Mouse (Mus musculus): ENCODE data around the gene Numb. TPM values are rescaled to one million over a fixed set of nuclear protein-coding genes. Genes with fewer than 3 reads are reported as not detected.
A peak's percentile ranks its signal among the peaks of the same experiment; 100 is the strongest.

The Numb gene
- polyA plus RNA-seq, 1 experiment from 2014 or later = 33.1 TPM

DNA sequence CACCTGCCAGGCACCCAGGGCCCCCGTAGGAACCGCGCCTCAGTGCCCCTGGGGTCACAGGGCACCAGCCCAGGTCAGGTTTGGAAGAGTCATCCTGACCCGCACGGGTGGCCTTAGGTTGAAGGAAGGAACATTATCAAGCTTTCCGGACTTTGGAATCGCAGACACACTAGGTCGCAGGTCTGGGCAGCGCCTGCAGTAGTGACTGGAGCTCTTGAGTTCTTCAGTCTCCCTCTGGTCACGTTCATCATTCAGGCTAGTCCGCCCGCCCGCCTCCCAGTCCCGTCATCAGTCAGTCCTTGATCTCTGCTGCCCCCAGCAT, 157.7 kb downstream of the Numb start:
- Histone ChIP-seq H3K27ac (replicated peaks; ENCODE audit: low read depth, low read length) (no peak overlapping the region), H3K4me3 (ENCODE audit: low read depth, low read length) (peak overlapping the region; percentile 38), H3K27me3 (replicated peaks; ENCODE audit: control insufficient read depth, insufficient read depth, low read length) (no peaks in the 10 kb centered on the region), H3K9ac (ENCODE audit: low read depth, low read length) (peak overlapping the region; percentile 58), H3K9me3 (ENCODE audit: control insufficient read depth, low read length) (no peaks in the 10 kb centered on the region), H3K4me1 (ENCODE audit: control insufficient read depth, insufficient read depth, low read length) (peaks cover 35% of the 10 kb centered on the region), H3K36me3 (ENCODE audit: control insufficient read depth, insufficient read depth, low read length) (no peaks in the 10 kb centered on the region), H3K4me2 (ENCODE audit: low read depth, low read length) (peak overlapping the region; percentile 72)
- ATAC-seq (ENCODE audit: low read depth) = no peak
- no peak for DNase-seq (ENCODE audit: low spot score)
- WGBS = 2% methylated on average over 11 of the region's 14 CpGs

DNA sequence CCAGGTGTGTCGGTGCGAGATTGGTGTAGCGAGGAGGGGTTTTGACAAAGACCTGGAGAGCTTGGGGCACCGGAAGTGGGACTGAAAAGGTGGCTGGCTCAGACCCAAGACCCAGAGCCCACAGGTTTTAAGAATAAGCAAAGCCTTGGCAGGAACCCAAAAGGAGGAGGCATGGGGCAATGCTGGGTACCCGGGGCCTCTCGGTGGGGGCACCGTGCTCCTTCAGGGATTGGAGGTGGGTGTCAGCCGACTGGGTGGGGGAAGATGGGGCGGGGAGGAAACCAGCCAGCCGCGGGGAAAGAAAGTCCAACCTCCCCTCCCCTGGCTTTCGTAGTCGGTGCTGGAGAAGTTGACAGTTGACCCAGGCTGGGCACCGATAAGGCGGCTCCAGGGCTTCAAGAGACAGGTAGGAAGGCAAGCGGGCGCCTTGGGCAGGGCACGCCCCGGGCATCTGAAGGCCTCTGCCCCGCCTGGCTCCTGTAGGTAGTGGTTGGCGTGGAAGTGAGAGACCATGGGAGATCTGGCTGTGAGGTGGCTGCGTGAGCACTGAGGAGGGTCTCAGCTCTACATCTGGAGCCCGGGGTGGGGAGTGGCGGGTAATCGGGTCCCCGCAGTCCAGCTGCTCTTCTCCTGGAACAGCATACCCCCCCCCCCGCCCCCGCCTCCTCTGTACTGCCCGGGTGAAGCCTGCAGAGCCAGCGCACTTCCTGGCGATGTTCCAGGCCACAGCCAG, 158.3 kb downstream of the Numb start, which contains the start of gene Papln:
Gene Papln, plus strand, starts transcription at position 324 of the 733 bp plus-strand sequence.
- no peaks in the 10 kb centered on the region for H3K27me3 ChIP-seq (replicated peaks; ENCODE audit: control insufficient read depth, insufficient read depth, low read length)
- no peaks in the 10 kb centered on the region for H3K9me3 ChIP-seq (ENCODE audit: control insufficient read depth, low read length)
- DNase-seq (ENCODE audit: low spot score) (peak; percentile 88), ATAC-seq (ENCODE audit: low read depth) (peak; percentile 23; the same call in 1 of the 2 replicates)
- H3K27ac ChIP-seq (replicated peaks; ENCODE audit: low read depth, low read length) = peak within 1 kb of the TSS; percentile 16; the same call in 1 of the 2 replicates
- peaks cover 32% of the 10 kb centered on the region for H3K4me1 ChIP-seq (ENCODE audit: control insufficient read depth, insufficient read depth, low read length)
- 8% methylated on average over 17 of the region's 31 CpGs for WGBS
- H3K4me2 ChIP-seq (ENCODE audit: low read depth, low read length) = peak within 1 kb of the TSS; percentile 72
- H3K9ac ChIP-seq (ENCODE audit: low read depth, low read length) = peak within 1 kb of the TSS; percentile 58
- H3K36me3 ChIP-seq (ENCODE audit: control insufficient read depth, insufficient read depth, low read length) = no peaks in the 10 kb centered on the region
- H3K4me3 ChIP-seq (ENCODE audit: low read depth, low read length) = peak within 1 kb of the TSS; percentile 38

DNA sequence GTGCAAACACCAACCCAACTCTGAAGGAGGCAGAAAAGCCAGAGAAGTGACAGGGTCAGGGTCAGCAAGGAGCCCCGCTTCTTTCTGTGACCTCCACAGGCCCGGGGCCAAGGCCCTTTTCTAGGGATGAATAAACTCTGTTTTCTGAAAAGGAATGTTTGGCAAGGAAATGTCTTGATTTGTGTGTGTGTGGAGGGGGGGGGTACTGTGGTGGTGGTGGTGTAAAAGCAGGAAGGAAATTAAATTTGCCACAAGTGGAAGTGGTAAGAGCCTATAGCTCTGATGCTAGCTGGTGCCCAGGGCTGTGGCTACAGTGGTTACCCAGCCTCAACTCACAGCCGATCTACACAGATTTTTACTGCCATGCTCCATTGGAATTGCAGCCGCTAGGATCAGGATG, 159.0 kb downstream of the Numb start:
- Histone ChIP-seq H3K27me3 (replicated peaks; ENCODE audit: control insufficient read depth, insufficient read depth, low read length) (no peaks in the 10 kb centered on the region), H3K27ac (replicated peaks; ENCODE audit: low read depth, low read length) (0 out of 2 replicates have a peak overlapping the region, but pooled peaks have one; percentile 16), H3K36me3 (ENCODE audit: control insufficient read depth, insufficient read depth, low read length) (no peaks in the 10 kb centered on the region), H3K4me2 (ENCODE audit: low read depth, low read length) (no peak overlapping the region), H3K9ac (ENCODE audit: low read depth, low read length) (no peak overlapping the region), H3K4me3 (ENCODE audit: low read depth, low read length) (no peak overlapping the region), H3K4me1 (ENCODE audit: control insufficient read depth, insufficient read depth, low read length) (peaks cover 29% of the 10 kb centered on the region), H3K9me3 (ENCODE audit: control insufficient read depth, low read length) (no peaks in the 10 kb centered on the region)
- ATAC-seq (ENCODE audit: low read depth) (peak; percentile 23), DNase-seq (ENCODE audit: low spot score) (peak; percentile 34)
- 24% methylated on average over 4 of the region's 4 CpGs for WGBS

- WGBS = 86% methylated on average over 2 of the region's 2 CpGs
- H3K9me3 ChIP-seq (ENCODE audit: control insufficient read depth, low read length) = no peaks in the 10 kb centered on the region
- DNase-seq (ENCODE audit: low spot score) (no peak), ATAC-seq (ENCODE audit: low read depth) (no peak)
- peaks cover 22% of the 10 kb centered on the region for H3K4me1 ChIP-seq (ENCODE audit: control insufficient read depth, insufficient read depth, low read length)
- H3K36me3 ChIP-seq (ENCODE audit: control insufficient read depth, insufficient read depth, low read length) = no peaks in the 10 kb centered on the region
- no peak overlapping the region for H3K9ac ChIP-seq (ENCODE audit: low read depth, low read length)
- H3K27ac ChIP-seq (replicated peaks; ENCODE audit: low read depth, low read length) = no peak overlapping the region
- H3K27me3 ChIP-seq (replicated peaks; ENCODE audit: control insufficient read depth, insufficient read depth, low read length) = no peaks in the 10 kb centered on the region
- H3K4me3 ChIP-seq (ENCODE audit: low read depth, low read length) = no peak overlapping the region
- H3K4me2 ChIP-seq (ENCODE audit: low read depth, low read length) = no peak overlapping the region
Observed at GRCm38 (mm10) chr12:83760201-83760600, 161.5 kb downstream of the Numb start.

DNA sequence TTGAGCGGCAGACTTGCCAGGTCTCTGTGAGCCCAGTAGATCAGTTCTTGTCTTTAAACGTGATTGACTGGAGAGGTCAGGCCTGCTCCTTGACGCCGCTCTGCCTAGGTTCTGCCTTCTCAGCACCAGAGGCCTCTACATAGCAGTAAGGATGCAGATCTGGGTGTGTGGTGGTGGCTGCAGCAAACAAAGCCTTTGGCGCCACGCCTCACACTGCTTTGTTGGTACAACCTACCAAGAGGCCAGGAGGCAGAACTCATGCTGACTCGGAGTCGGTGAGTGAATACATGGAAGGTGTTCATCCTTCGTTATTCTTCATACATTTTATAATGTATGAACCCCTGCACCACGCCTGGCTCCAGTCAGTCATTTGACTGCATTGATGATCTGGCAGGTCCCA, 163.0 kb downstream of the Numb start:
- Histone ChIP-seq H3K9me3 (ENCODE audit: control insufficient read depth, low read length) (no peaks in the 10 kb centered on the region), H3K4me2 (ENCODE audit: low read depth, low read length) (no peak overlapping the region), H3K4me1 (ENCODE audit: control insufficient read depth, insufficient read depth, low read length) (peaks cover 16% of the 10 kb centered on the region), H3K27me3 (replicated peaks; ENCODE audit: control insufficient read depth, insufficient read depth, low read length) (no peaks in the 10 kb centered on the region), H3K9ac (ENCODE audit: low read depth, low read length) (no peak overlapping the region), H3K36me3 (ENCODE audit: control insufficient read depth, insufficient read depth, low read length) (no peaks in the 10 kb centered on the region), H3K4me3 (ENCODE audit: low read depth, low read length) (no peak overlapping the region), H3K27ac (replicated peaks; ENCODE audit: low read depth, low read length) (no peak overlapping the region)
- 79% methylated on average over 10 of the region's 10 CpGs for WGBS
- DNase-seq (ENCODE audit: low spot score) = no peak
- no peak for ATAC-seq (ENCODE audit: low read depth)

DNA sequence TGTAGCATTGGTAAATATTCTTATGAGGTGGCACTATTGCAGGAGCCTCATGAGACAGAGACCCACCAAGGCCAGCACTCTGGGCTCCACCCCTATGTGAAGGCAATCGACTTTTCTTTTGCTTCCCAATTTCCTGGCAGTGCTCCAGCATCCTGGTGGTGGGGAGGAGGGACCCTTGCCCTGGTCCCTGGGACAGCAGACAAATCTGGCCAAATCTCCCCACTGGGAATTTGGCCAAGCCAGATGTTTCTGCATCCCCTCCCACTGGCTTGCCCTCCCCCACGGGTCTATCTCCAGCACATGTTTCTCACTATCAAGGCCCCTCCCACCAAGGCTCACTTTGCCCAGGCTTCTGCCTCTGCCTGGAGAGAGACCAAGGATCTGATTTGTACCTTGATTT, 169.2 kb downstream of the Numb start:
- Histone ChIP-seq H3K4me1 (ENCODE audit: control insufficient read depth, insufficient read depth, low read length) (peaks cover 7% of the 10 kb centered on the region; the same call in 1 of the 2 replicates), H3K27me3 (replicated peaks; ENCODE audit: control insufficient read depth, insufficient read depth, low read length) (no peaks in the 10 kb centered on the region), H3K36me3 (ENCODE audit: control insufficient read depth, insufficient read depth, low read length) (no peaks in the 10 kb centered on the region), H3K4me2 (ENCODE audit: low read depth, low read length) (no peak overlapping the region), H3K27ac (replicated peaks; ENCODE audit: low read depth, low read length) (no peak overlapping the region), H3K9ac (ENCODE audit: low read depth, low read length) (no peak overlapping the region), H3K4me3 (ENCODE audit: low read depth, low read length) (no peak overlapping the region), H3K9me3 (ENCODE audit: control insufficient read depth, low read length) (no peaks in the 10 kb centered on the region)
- 11% methylated on average over 2 of the region's 2 CpGs for WGBS
- ATAC-seq (ENCODE audit: low read depth) = 0 out of 2 replicates have a peak, but pooled peaks have one; percentile 26
- peak; percentile 68 for DNase-seq (ENCODE audit: low spot score)

DNA sequence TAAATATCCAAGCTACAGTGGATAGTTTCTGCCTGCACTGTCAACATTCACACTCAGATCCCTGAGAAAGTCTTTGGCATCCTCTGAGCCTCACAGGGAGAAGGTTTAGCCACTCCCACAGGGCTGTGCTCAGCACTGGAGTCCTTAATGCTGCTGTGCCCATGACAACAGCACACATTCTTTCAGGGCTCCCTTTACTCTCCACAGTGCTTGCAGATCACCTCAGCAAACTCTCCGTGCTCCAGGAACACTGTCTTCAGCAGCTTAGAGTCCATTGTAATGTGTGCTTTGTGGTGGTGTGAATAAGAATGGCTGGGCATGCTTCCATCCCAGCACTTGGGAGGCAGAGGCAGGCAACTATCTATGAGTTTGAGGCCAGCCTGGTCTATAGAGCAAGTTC, 172.5 kb downstream of the Numb start:
- H3K9me3 ChIP-seq (ENCODE audit: control insufficient read depth, low read length) = no peaks in the 10 kb centered on the region
- H3K9ac ChIP-seq (ENCODE audit: low read depth, low read length) = no peak overlapping the region
- ATAC-seq (ENCODE audit: low read depth) = no peak
- no peak for DNase-seq (ENCODE audit: low spot score)
- H3K36me3 ChIP-seq (ENCODE audit: control insufficient read depth, insufficient read depth, low read length) = no peaks in the 10 kb centered on the region
- H3K27me3 ChIP-seq (replicated peaks; ENCODE audit: control insufficient read depth, insufficient read depth, low read length) = no peaks in the 10 kb centered on the region
- no peak overlapping the region for H3K4me2 ChIP-seq (ENCODE audit: low read depth, low read length)
- no peak overlapping the region for H3K27ac ChIP-seq (replicated peaks; ENCODE audit: low read depth, low read length)
- 62% methylated on average over 1 of the region's 1 CpGs for WGBS
- H3K4me3 ChIP-seq (ENCODE audit: low read depth, low read length) = no peak overlapping the region
- H3K4me1 ChIP-seq (ENCODE audit: control insufficient read depth, insufficient read depth, low read length) = peaks cover 8% of the 10 kb centered on the region; the same call in 1 of the 2 replicates
